Mouse (Mus musculus) neural tube, embryonic 12.5 days (tissue): ENCODE data around the gene Mmel1. TPM values are rescaled to one million over a fixed set of nuclear protein-coding genes. Genes with fewer than 3 reads are reported as not detected.

Experiments used
- ATAC-seq: fragments of 200-750 bp; cut with Nextera tagmentation; 2 replicates; pipeline ENCODE4 v1.8.0; 2017; ENCODE audit warnings: low read depth, mild to moderate bottlenecking, moderate TSS enrichment, moderate library complexity; ENCODE audit not compliant: low FRiP score
- H3K27ac ChIP-seq: fragments of 300-500 bp; sonication (generic); 2 replicates; pipeline ENCODE4 v1.5.1; 2016
- H3K27me3 ChIP-seq: fragments of 300-500 bp; sonication (generic); replicated peaks from 2 replicates; pipeline ENCODE4 v1.6.1; 2016; ENCODE audit warnings: mild to moderate bottlenecking
- H3K36me3 ChIP-seq: fragments of 300-500 bp; sonication (generic); 2 replicates; pipeline ENCODE4 v1.6.1; 2016; ENCODE audit warnings: mild to moderate bottlenecking
- H3K4me1 ChIP-seq: fragments of 300-500 bp; sonication (generic); 2 replicates; pipeline ENCODE4 v1.6.1; 2016
- H3K4me2 ChIP-seq: fragments of 300-500 bp; sonication (generic); replicated peaks from 2 replicates; pipeline ENCODE4 v1.6.1; 2016; ENCODE audit warnings: mild to moderate bottlenecking
- H3K4me3 ChIP-seq: fragments of 300-500 bp; sonication (generic); 2 replicates; pipeline ENCODE4 v1.5.1; 2016
- H3K9ac ChIP-seq: fragments of 300-500 bp; sonication (generic); 2 replicates; pipeline ENCODE4 v1.6.1; 2016; ENCODE audit warnings: mild to moderate bottlenecking
- H3K9me3 ChIP-seq: fragments of 300-500 bp; sonication (generic); 2 replicates; pipeline ENCODE4 v1.6.1; 2016; ENCODE audit warnings: mild to moderate bottlenecking
- WGBS: fragments of 180-500 bp; shearing (Covaris S2); methylation state at CpG from one replicate; pipeline ENCODE4 v1.1.7; 2016; 5-methylcytosine and 5-hydroxymethylcytosine counted together
- polyA plus RNA-seq: library from polyadenylated mRNA; unstranded; fragments of >200 nt; fragmentation: Nextera tagmentation; extraction: Ambion mirVana; gene quantifications from 2 replicates; pipeline ENCODE4 v1.2.1, GENCODE M21; 2016

The Mmel1 gene
- polyA plus RNA-seq, 1 experiment from 2014 or later = 0.23 TPM

GRCm38 (mm10) chr4:154895549-154895948 is 26.2 kb downstream of the Mmel1 start:
- 0 out of 2 replicates have a peak, but pooled peaks cover 3% of the 10 kb centered on the region for H3K27me3 ChIP-seq
- no peak for ATAC-seq
- H3K36me3 ChIP-seq = no peaks in the 10 kb centered on the region
- 86% methylated on average over 5 of the region's 5 CpGs for WGBS
- no peak overlapping the region for H3K4me2 ChIP-seq
- H3K9me3 ChIP-seq = no peaks in the 10 kb centered on the region
- no peak overlapping the region for H3K4me3 ChIP-seq
- H3K9ac ChIP-seq = no peak overlapping the region
- H3K27ac ChIP-seq = no peak overlapping the region
- peaks cover 19% of the 10 kb centered on the region for H3K4me1 ChIP-seq

- Histone ChIP-seq H3K27me3 (0 out of 2 replicates have a peak, but pooled peaks cover 3% of the 10 kb centered on the region), H3K4me1 (peaks cover 19% of the 10 kb centered on the region), H3K4me2 (peak overlapping the region; percentile 90), H3K27ac (no peak overlapping the region), H3K9me3 (no peaks in the 10 kb centered on the region), H3K36me3 (no peaks in the 10 kb centered on the region), H3K4me3 (peak overlapping the region; percentile 53), H3K9ac (peak overlapping the region; percentile 63)
- 69% methylated on average over 6 of the region's 6 CpGs for WGBS
- ATAC-seq = no peak
Measured at GRCm38 (mm10) chr4:154897676-154898465, 28.5 kb downstream of the Mmel1 start.

- Histone ChIP-seq H3K27ac (no peak within 1 kb of the TSS), H3K36me3 (no peaks in the 10 kb centered on the region), H3K4me1 (peaks cover 19% of the 10 kb centered on the region), H3K27me3 (0 out of 2 replicates have a peak, but pooled peaks cover 3% of the 10 kb centered on the region), H3K9me3 (no peaks in the 10 kb centered on the region), H3K4me3 (peak within 1 kb of the TSS; percentile 53), H3K4me2 (peak within 1 kb of the TSS; percentile 90), H3K9ac (peak within 1 kb of the TSS; percentile 63)
- 4% methylated on average over 43 of the region's 43 CpGs for WGBS
- ATAC-seq = peak; percentile 96
Measured at GRCm38 (mm10) chr4:154898506-154899446, 29.4 kb downstream of the Mmel1 start, which contains the start of gene Fam213b. TSS of gene Fam213b (minus strand) at chr4:154899135.

- Histone ChIP-seq H3K9me3 (no peaks in the 10 kb centered on the region), H3K27ac (no peak overlapping the region), H3K27me3 (no peaks in the 10 kb centered on the region), H3K9ac (no peak overlapping the region), H3K4me3 (no peak overlapping the region), H3K36me3 (no peaks in the 10 kb centered on the region), H3K4me2 (no peak overlapping the region), H3K4me1 (peaks cover 13% of the 10 kb centered on the region)
- no peak for ATAC-seq
- 91% methylated on average over 2 of the region's 2 CpGs for WGBS
Measured at GRCm38 (mm10) chr4:154902371-154902770, 33.0 kb downstream of the Mmel1 start.

GRCm38 (mm10) chr4:154904185-154905071 is 35.0 kb downstream of the Mmel1 start:
- Histone ChIP-seq H3K4me1 (peaks cover 3% of the 10 kb centered on the region; the same call in 1 of the 2 replicates), H3K27me3 (no peaks in the 10 kb centered on the region), H3K9ac (0 out of 2 replicates have a peak overlapping the region, but pooled peaks have one; percentile 26), H3K9me3 (no peaks in the 10 kb centered on the region), H3K27ac (no peak overlapping the region), H3K4me2 (peak overlapping the region; percentile 61), H3K4me3 (peak overlapping the region; percentile 32), H3K36me3 (no peaks in the 10 kb centered on the region)
- peak; percentile 65 for ATAC-seq
- WGBS = 4% methylated on average over 16 of the region's 16 CpGs

- 53% methylated on average over 17 of the region's 17 CpGs for WGBS
- ATAC-seq = no peak
- H3K4me2 ChIP-seq = peak overlapping the region; percentile 28; the same call in 1 of the 2 replicates
- peaks cover 3% of the 10 kb centered on the region; the same call in 1 of the 2 replicates for H3K4me1 ChIP-seq
- no peaks in the 10 kb centered on the region for H3K36me3 ChIP-seq
- no peak overlapping the region for H3K27ac ChIP-seq
- no peak overlapping the region for H3K9ac ChIP-seq
- H3K4me3 ChIP-seq = no peak overlapping the region
- H3K9me3 ChIP-seq = no peaks in the 10 kb centered on the region
- no peaks in the 10 kb centered on the region for H3K27me3 ChIP-seq
Measured at GRCm38 (mm10) chr4:154907833-154908232, 38.4 kb downstream of the Mmel1 start.

- ATAC-seq = no peak
- WGBS = 89% methylated on average over 5 of the region's 5 CpGs
- no peak overlapping the region for H3K4me3 ChIP-seq
Measured at GRCm38 (mm10) chr4:154908490-154908889, 39.1 kb downstream of the Mmel1 start.

GRCm38 (mm10) chr4:154910606-154911522 is 41.5 kb downstream of the Mmel1 start:
- H3K27ac ChIP-seq = no peak overlapping the region
- H3K4me1 ChIP-seq = peaks cover 3% of the 10 kb centered on the region; the same call in 1 of the 2 replicates
- WGBS = 32% methylated on average over 15 of the region's 15 CpGs
- no peak overlapping the region; the same call in 1 of the 2 replicates for H3K4me2 ChIP-seq
- H3K9me3 ChIP-seq = no peaks in the 10 kb centered on the region
- H3K27me3 ChIP-seq = no peaks in the 10 kb centered on the region
- H3K36me3 ChIP-seq = no peaks in the 10 kb centered on the region
- H3K9ac ChIP-seq = no peak overlapping the region
- no peak overlapping the region for H3K4me3 ChIP-seq
- no peak for ATAC-seq

More at GRCm38 (mm10) chr4:154908490-154908889, 39.1 kb downstream of the Mmel1 start:
- Histone ChIP-seq H3K27me3 (no peaks in the 10 kb centered on the region), H3K4me2 (no peak overlapping the region), H3K27ac (no peak overlapping the region), H3K9ac (no peak overlapping the region), H3K9me3 (no peaks in the 10 kb centered on the region), H3K4me1 (peaks cover 3% of the 10 kb centered on the region; the same call in 1 of the 2 replicates), H3K36me3 (no peaks in the 10 kb centered on the region)

- H3K9ac ChIP-seq = no peak overlapping the region
- peaks cover 3% of the 10 kb centered on the region; the same call in 1 of the 2 replicates for H3K4me1 ChIP-seq
- no peak overlapping the region for H3K27ac ChIP-seq
- H3K4me3 ChIP-seq = no peak overlapping the region
- no peaks in the 10 kb centered on the region for H3K36me3 ChIP-seq
- H3K4me2 ChIP-seq = no peak overlapping the region
- no peaks in the 10 kb centered on the region for H3K9me3 ChIP-seq
- no peaks in the 10 kb centered on the region for H3K27me3 ChIP-seq
- WGBS = 69% methylated on average over 2 of the region's 2 CpGs
- no peak for ATAC-seq
Measured at GRCm38 (mm10) chr4:154911644-154912043, 42.3 kb downstream of the Mmel1 start.

- Histone ChIP-seq H3K4me2 (no peak overlapping the region), H3K27ac (no peak overlapping the region), H3K27me3 (no peaks in the 10 kb centered on the region), H3K36me3 (no peaks in the 10 kb centered on the region), H3K4me3 (no peak overlapping the region), H3K9ac (no peak overlapping the region), H3K9me3 (no peaks in the 10 kb centered on the region), H3K4me1 (no peaks in the 10 kb centered on the region; the same call in 1 of the 2 replicates)
- no peak for ATAC-seq
- WGBS = 96% methylated on average over 3 of the region's 3 CpGs
Measured at GRCm38 (mm10) chr4:154913845-154914244, 44.5 kb downstream of the Mmel1 start.
